Mouse (Mus musculus) ES-E14 (cell line): ENCODE results near the gene Mfsd4a. TPM values are rescaled to one million over a fixed set of nuclear protein-coding genes. Genes with fewer than 3 reads are reported as not detected.

Source experiments
- DNase-seq: peaks from one replicate; pipeline ENCODE4 v3.0.0-alpha.2; 2013; ENCODE audit warnings: low read depth, low spot score
- H3K27ac ChIP-seq: 2 replicates; pipeline ENCODE4 v1.5.1; 2012; ENCODE audit warnings: low read depth, mild to moderate bottlenecking, low read length, moderate library complexity, mixed read lengths; ENCODE audit not compliant: poor library complexity, insufficient read depth, severe bottlenecking
- H3K36me3 ChIP-seq: 2 replicates; pipeline ENCODE4 v1.6.1; 2012; ENCODE audit warnings: mild to moderate bottlenecking, low read length, moderate library complexity, mixed read lengths; ENCODE audit not compliant: control insufficient read depth, poor library complexity, insufficient read depth, severe bottlenecking
- H3K4me1 ChIP-seq, 2 experiments: fragments of 150-350 bp in 1 of 2; sonication (generic) in 1 of 2; 2 replicates each; pipeline ENCODE4 v1.6.1; 2012; ENCODE audit warnings: low read length in 2 of 2, mild to moderate bottlenecking in 1 of 2, mixed read lengths in 1 of 2; ENCODE audit not compliant: control insufficient read depth in 2 of 2, insufficient read depth in 2 of 2, poor library complexity in 1 of 2
- H3K4me3 ChIP-seq, 2 experiments: fragments of 150-350 bp in 1 of 2; sonication (generic) in 1 of 2; 2 replicates each; pipeline ENCODE4 v1.5.1; 2012; ENCODE audit warnings: low read length in 2 of 2, low read depth in 1 of 2, mild to moderate bottlenecking in 1 of 2, mixed read lengths in 1 of 2; ENCODE audit not compliant: insufficient read depth in 1 of 2, poor library complexity in 1 of 2, severe bottlenecking in 1 of 2
- H3K9ac ChIP-seq: 2 replicates; pipeline ENCODE4 v1.6.1; 2012; ENCODE audit warnings: low read depth, mild to moderate bottlenecking, low read length, mixed read lengths; ENCODE audit not compliant: poor library complexity, insufficient read depth, severe bottlenecking
- H3K9me3 ChIP-seq: fragments of 150-350 bp; sonication (generic); 2 replicates; pipeline ENCODE4 v1.6.1; 2012; ENCODE audit warnings: low read depth, mild to moderate bottlenecking, low read length; ENCODE audit not compliant: control insufficient read depth, insufficient read depth
- CHD2 ChIP-seq: IDR thresholded peaks from 2 replicates; pipeline ENCODE4 v1.6.1; 2014; ENCODE audit warnings: mild to moderate bottlenecking, low read depth, low read length, inconsistent platforms
- HCFC1 ChIP-seq: IDR thresholded peaks from 2 replicates; pipeline ENCODE4 v1.6.1; 2012; ENCODE audit warnings: low read length, inconsistent platforms, borderline replicate concordance; ENCODE audit not compliant: insufficient read depth
- MAFK ChIP-seq: IDR thresholded peaks from 2 replicates; pipeline ENCODE4 v1.6.1; 2014; ENCODE audit warnings: mild to moderate bottlenecking, low read depth, low read length, inconsistent platforms; ENCODE audit not compliant: insufficient read depth
- ZC3H11A ChIP-seq: IDR thresholded peaks from 2 replicates; pipeline ENCODE4 v1.6.1; 2012; ENCODE audit warnings: low read depth, mild to moderate bottlenecking, inconsistent platforms, low read length, borderline replicate concordance
- ZNF384 ChIP-seq: IDR thresholded peaks from 2 replicates; pipeline ENCODE4 v1.6.1; 2012; ENCODE audit warnings: low read depth, low read length, inconsistent platforms
- in situ Hi-C, 2 experiments: fragments of 600-800 bp; cut with MboI; formaldehyde crosslinking; loops; one replicate each; pipeline ENCODE4 v1.15.1; 2025; ENCODE audit warnings: low sequenced_read_pairs in 2 of 2, inconsistent platforms in 1 of 2; ENCODE audit not compliant: unreplicated experiment in 2 of 2
- total RNA-seq: library from RNA; depleted of rRNA; stranded (reverse); fragments of 300-350 nt; gene quantifications from 2 replicates; pipeline ENCODE4 v1.2.3, GENCODE M21; 2012

Gene Mfsd4a
- total RNA-seq, 1 experiment: 2.4 TPM

GRCm38 (mm10) chr1:132028413-132028812 lies 39.4 kb downstream of the Mfsd4a start:
- in situ Hi-C loops: no loop called here
- Histone ChIP-seq H3K4me1 (no peaks in the 10 kb centered on the region), H3K9ac (no peak overlapping the region), H3K36me3 (peaks cover 17% of the 10 kb centered on the region), H3K27ac (no peak overlapping the region), H3K9me3 (no peaks in the 10 kb centered on the region), H3K4me3 (no peak overlapping the region)
- TF ChIP-seq CHD2 (no peak), ZC3H11A (no peak), MAFK (no peak), HCFC1 (no peak), ZNF384 (no peak)
- no peak for DNase-seq

- no peak overlapping the region for H3K9ac ChIP-seq
- TF ChIP-seq CHD2: no peak
- TF ChIP-seq ZC3H11A: no peak
- no peak for TF ChIP-seq MAFK
- no peak for TF ChIP-seq HCFC1
- no peak for TF ChIP-seq ZNF384
- no peak overlapping the region for H3K4me3 ChIP-seq
- no peak for DNase-seq
- in situ Hi-C loops: no loop called here
- no peaks in the 10 kb centered on the region for H3K9me3 ChIP-seq
- no peak overlapping the region for H3K27ac ChIP-seq
- peaks cover 22% of the 10 kb centered on the region for H3K36me3 ChIP-seq
- no peaks in the 10 kb centered on the region for H3K4me1 ChIP-seq
Measured at GRCm38 (mm10) chr1:132027978-132028377, 39.9 kb downstream of the Mfsd4a start.

GRCm38 (mm10) chr1:132026925-132027646 lies 40.8 kb downstream of the Mfsd4a start:
- Histone ChIP-seq H3K9ac (no peak overlapping the region), H3K4me3 (no peak overlapping the region), H3K4me1 (no peaks in the 10 kb centered on the region), H3K36me3 (peaks cover 21% of the 10 kb centered on the region), H3K9me3 (no peaks in the 10 kb centered on the region), H3K27ac (no peak overlapping the region)
- DNase-seq: no peak
- in situ Hi-C loops: no loop called here
- TF ChIP-seq HCFC1: no peak
- TF ChIP-seq CHD2: no peak
- no peak for TF ChIP-seq MAFK
- no peak for TF ChIP-seq ZNF384
- no peak for TF ChIP-seq ZC3H11A

- Histone ChIP-seq H3K9me3 (no peaks in the 10 kb centered on the region), H3K4me1 (no peaks in the 10 kb centered on the region), H3K36me3 (peaks cover 37% of the 10 kb centered on the region), H3K4me3 (no peak overlapping the region), H3K27ac (no peak overlapping the region), H3K9ac (no peak overlapping the region)
- TF ChIP-seq HCFC1 (no peak), MAFK (no peak), ZNF384 (no peak), ZC3H11A (no peak), CHD2 (no peak)
- no peak for DNase-seq
- in situ Hi-C loops: no loop called here
Measured at GRCm38 (mm10) chr1:132022107-132022506, 45.8 kb downstream of the Mfsd4a start.
